Comparison of ENCODE assay signal across 9 mouse cellular contexts in genomic region chr13:112861825-112862306, GRCm38 (mm10).
A peak's percentile ranks its signal among the peaks of the same experiment; 100 is the strongest.
DNase-seq lines count a peak whose midpoint lies in the region; ATAC-seq and TF ChIP-seq lines count a peak whose summit lies in the region.
"Had no signal": no experiment of that assay in that cellular context is flagged by ENCODE, and none has a peak within 500 bp of the region (broad histone marks: within the 10 kb centered on the region; RNA-seq: fewer than 3 reads in every experiment).

No protein-coding gene starts in this region.

- no peaks in the 10 kb centered on the region for H3K9me3 ChIP-seq in stomach, embryonic 15.5 days
- H3K9me3 ChIP-seq: forebrain, embryonic 10.5 days had no signal

- DNase-seq in lung, adult 18-20 months: peak; percentile 12 to 29
- DNase-seq in lung, postnatal 25 days (ENCODE audit: low spot score): no peak
- DNase-seq in kidney, adult 8-10 months: peak; percentile 52 to 71
- DNase-seq in frontal cortex, postnatal 10 days (ENCODE audit: low spot score in 2 of 2): no peak
- DNase-seq in urinary bladder, adult 18-20 months (ENCODE audit: low spot score in 2 of 2): no peak
- no peak for DNase-seq in c-Kit-positive CD71-positive TER-119-positive erythroid progenitor cells, embryonic 14.5 days (ENCODE audit: low spot score)

- peaks cover 3% of the 10 kb centered on the region; the same call in 1 of the 2 replicates for H3K4me1 ChIP-seq in embryonic fibroblast, embryonic 13.5 days (ENCODE audit: control insufficient read depth, insufficient read depth, low read length)
- 0 out of 2 replicates have a peak, but pooled peaks cover 6% of the 10 kb centered on the region for H3K4me1 ChIP-seq in stomach, embryonic 15.5 days
- H3K4me1 ChIP-seq: forebrain, embryonic 10.5 days had no signal

- TF ChIP-seq POLR2A in embryonic fibroblast, embryonic 13.5 days (IDR thresholded peaks at IDR 0.05; ENCODE audit: low read depth, low read length): no peak

- ATAC-seq in stomach, embryonic 15.5 days (ENCODE audit: insufficient read depth, low FRiP score, low read depth): no peak

- H3K9ac ChIP-seq in stomach, embryonic 15.5 days: no peak overlapping the region

- WGBS in stomach, embryonic 15.5 days: 28% methylated on average over 5 of the region's 5 CpGs

- H3K4me2 ChIP-seq in stomach, embryonic 15.5 days: no peak overlapping the region

- no peak for TF ChIP-seq CTCF in embryonic fibroblast, embryonic 13.5 days (IDR thresholded peaks at IDR 0.05; ENCODE audit: borderline replicate concordance, insufficient read depth, low read length)

- no peaks in the 10 kb centered on the region for H3K27me3 ChIP-seq in stomach, embryonic 15.5 days (replicated peaks)

- no peak overlapping the region for H3K4me3 ChIP-seq in embryonic fibroblast, embryonic 13.5 days (ENCODE audit: insufficient read depth, low read length)
- no peak overlapping the region for H3K4me3 ChIP-seq in stomach, embryonic 15.5 days (replicated peaks)
- H3K4me3 ChIP-seq: forebrain, embryonic 10.5 days had no signal

- 0 out of 2 replicates have a peak overlapping the region, but pooled peaks have one; percentile 19 for H3K27ac ChIP-seq in embryonic fibroblast, embryonic 13.5 days (ENCODE audit: insufficient read depth, low read length)
- H3K27ac ChIP-seq in stomach, embryonic 15.5 days: 0 out of 2 replicates have a peak overlapping the region, but pooled peaks have one; percentile 18
- H3K27ac ChIP-seq: forebrain, embryonic 10.5 days had no signal

- H3K36me3 ChIP-seq in stomach, embryonic 15.5 days: peaks cover 18% of the 10 kb centered on the region

Comparison
In these comparisons a context has a peak if more than half of its experiments do, and no peak if none do; other contexts are left out.
1. DNase-seq: peak in lung, adult 18-20 months (2 of 2) and kidney, adult 8-10 months (2 of 2); none in lung, postnatal 25 days (single experiment), frontal cortex, postnatal 10 days (0 of 2), urinary bladder, adult 18-20 months (0 of 2) and c-Kit-positive CD71-positive TER-119-positive erythroid progenitor cells, embryonic 14.5 days (single experiment).